Mouse (Mus musculus): ENCODE measurements around the gene Urm1. TPM values are rescaled to one million over a fixed set of nuclear protein-coding genes. Genes with fewer than 3 reads are reported as not detected.

Gene Urm1
- polyA plus RNA-seq, 1 experiment from 2014 or later, result 24.6 TPM

GRCm38 (mm10) chr2:29792772-29793487 is 26.9 kb upstream of the Urm1 start:
- Histone ChIP-seq H3K9ac (no peak overlapping the region), H3K9me3 (ENCODE audit: control insufficient read depth, low read length) (no peaks in the 10 kb centered on the region), H3K4me1 (replicated peaks; ENCODE audit: control insufficient read depth, insufficient read depth, low read length) (peaks cover 8% of the 10 kb centered on the region; the same call in 1 of the 2 replicates), H3K27ac (no peak overlapping the region), H3K36me3 (replicated peaks; ENCODE audit: control insufficient read depth, insufficient read depth) (peaks cover 63% of the 10 kb centered on the region), H3K4me3 (replicated peaks; ENCODE audit: low read length) (no peak overlapping the region), H3K4me2 (replicated peaks) (no peak overlapping the region), H3K27me3 (ENCODE audit: control insufficient read depth, insufficient read depth, low read length) (no peaks in the 10 kb centered on the region)
- DNase-seq (ENCODE audit: low spot score), result no peak
- WGBS, result 97% methylated on average over 2 of the region's 2 CpGs
- no peak for ATAC-seq (ENCODE audit: low FRiP score)

DNA sequence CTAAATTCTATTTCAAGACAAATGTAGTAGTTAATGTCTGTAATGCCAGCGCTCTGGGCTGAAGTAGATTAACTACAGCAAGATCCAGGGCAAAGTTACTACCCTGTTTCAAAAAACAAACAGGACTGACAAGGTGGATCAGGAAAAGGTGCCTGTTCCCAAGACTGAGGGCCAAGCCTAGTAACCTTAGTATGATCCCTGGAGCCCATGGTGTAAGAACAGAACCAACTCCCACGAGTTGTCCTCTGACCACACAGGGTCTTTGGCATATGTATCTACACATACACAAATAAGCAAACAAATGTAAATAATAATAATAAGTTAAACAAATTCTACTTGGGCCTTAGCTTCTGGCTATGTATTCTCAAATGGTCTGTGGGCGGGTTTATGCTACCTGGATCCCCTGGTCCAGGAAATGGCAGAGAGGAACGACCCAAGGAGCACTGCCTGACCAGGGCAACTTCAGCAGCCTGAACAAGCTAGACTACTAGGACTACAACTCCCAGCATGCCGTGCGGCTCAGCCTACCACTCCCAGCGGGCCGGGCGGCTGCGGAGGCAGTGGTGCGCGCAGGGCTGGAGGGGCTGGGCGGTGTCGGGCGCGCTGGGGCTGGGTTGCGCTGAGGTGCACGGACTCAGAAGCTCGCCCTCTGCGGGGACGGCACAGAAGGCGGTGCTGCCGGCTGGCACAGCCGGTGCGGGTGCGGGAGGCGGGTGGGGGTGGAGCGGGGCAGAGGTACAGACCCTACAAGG is 17.6 kb upstream of the Urm1 start, which contains the start of gene Slc27a4:
Gene Slc27a4, plus strand, starts transcription at position 560 of the 752 bp plus-strand sequence.
- Histone ChIP-seq H3K4me1 (replicated peaks; ENCODE audit: control insufficient read depth, insufficient read depth, low read length) (peaks cover 12% of the 10 kb centered on the region), H3K4me2 (replicated peaks) (peak within 1 kb of the TSS; percentile 77), H3K4me3 (replicated peaks; ENCODE audit: low read length) (peak within 1 kb of the TSS; percentile 88), H3K9me3 (ENCODE audit: control insufficient read depth, low read length) (no peaks in the 10 kb centered on the region), H3K27me3 (ENCODE audit: control insufficient read depth, insufficient read depth, low read length) (no peaks in the 10 kb centered on the region), H3K27ac (peak within 1 kb of the TSS; percentile 91), H3K9ac (peak within 1 kb of the TSS; percentile 95), H3K36me3 (replicated peaks; ENCODE audit: control insufficient read depth, insufficient read depth) (peaks cover 34% of the 10 kb centered on the region)
- DNase-seq (ENCODE audit: low spot score), result peak; percentile 93
- ATAC-seq (ENCODE audit: low FRiP score), result peak; percentile 96
- WGBS, result 5% methylated on average over 28 of the region's 28 CpGs

GRCm38 (mm10) chr2:29802827-29803201 is 17.1 kb upstream of the Urm1 start:
- 0% methylated on average over 28 of the region's 39 CpGs for WGBS
- no peaks in the 10 kb centered on the region for H3K27me3 ChIP-seq (ENCODE audit: control insufficient read depth, insufficient read depth, low read length)
- H3K4me3 ChIP-seq (replicated peaks; ENCODE audit: low read length), result peak overlapping the region; percentile 88
- H3K4me2 ChIP-seq (replicated peaks), result peak overlapping the region; percentile 77
- H3K9me3 ChIP-seq (ENCODE audit: control insufficient read depth, low read length), result no peaks in the 10 kb centered on the region
- H3K36me3 ChIP-seq (replicated peaks; ENCODE audit: control insufficient read depth, insufficient read depth), result peaks cover 37% of the 10 kb centered on the region
- H3K27ac ChIP-seq, result peak overlapping the region; percentile 91
- ATAC-seq (ENCODE audit: low FRiP score) (no peak), DNase-seq (ENCODE audit: low spot score) (no peak)
- peak overlapping the region; percentile 95 for H3K9ac ChIP-seq
- H3K4me1 ChIP-seq (replicated peaks; ENCODE audit: control insufficient read depth, insufficient read depth, low read length), result peaks cover 12% of the 10 kb centered on the region

- Histone ChIP-seq H3K36me3 (replicated peaks; ENCODE audit: control insufficient read depth, insufficient read depth) (peaks cover 43% of the 10 kb centered on the region), H3K27ac (peak overlapping the region; percentile 91), H3K4me1 (replicated peaks; ENCODE audit: control insufficient read depth, insufficient read depth, low read length) (peaks cover 12% of the 10 kb centered on the region), H3K9me3 (ENCODE audit: control insufficient read depth, low read length) (no peaks in the 10 kb centered on the region), H3K4me3 (replicated peaks; ENCODE audit: low read length) (peak overlapping the region; percentile 88), H3K9ac (peak overlapping the region; percentile 95), H3K27me3 (ENCODE audit: control insufficient read depth, insufficient read depth, low read length) (no peaks in the 10 kb centered on the region), H3K4me2 (replicated peaks) (peak overlapping the region; percentile 77)
- WGBS, result 20% methylated on average over 6 of the region's 6 CpGs
- no peak for DNase-seq (ENCODE audit: low spot score)
- peak; percentile 46; the same call in 1 of the 2 replicates for ATAC-seq (ENCODE audit: low FRiP score)
Measured at GRCm38 (mm10) chr2:29803400-29803831, 16.5 kb upstream of the Urm1 start.

- peaks cover 63% of the 10 kb centered on the region for H3K36me3 ChIP-seq (replicated peaks; ENCODE audit: control insufficient read depth, insufficient read depth)
Measured at GRCm38 (mm10) chr2:29815678-29816371, 4.0 kb upstream of the Urm1 start.

DNA sequence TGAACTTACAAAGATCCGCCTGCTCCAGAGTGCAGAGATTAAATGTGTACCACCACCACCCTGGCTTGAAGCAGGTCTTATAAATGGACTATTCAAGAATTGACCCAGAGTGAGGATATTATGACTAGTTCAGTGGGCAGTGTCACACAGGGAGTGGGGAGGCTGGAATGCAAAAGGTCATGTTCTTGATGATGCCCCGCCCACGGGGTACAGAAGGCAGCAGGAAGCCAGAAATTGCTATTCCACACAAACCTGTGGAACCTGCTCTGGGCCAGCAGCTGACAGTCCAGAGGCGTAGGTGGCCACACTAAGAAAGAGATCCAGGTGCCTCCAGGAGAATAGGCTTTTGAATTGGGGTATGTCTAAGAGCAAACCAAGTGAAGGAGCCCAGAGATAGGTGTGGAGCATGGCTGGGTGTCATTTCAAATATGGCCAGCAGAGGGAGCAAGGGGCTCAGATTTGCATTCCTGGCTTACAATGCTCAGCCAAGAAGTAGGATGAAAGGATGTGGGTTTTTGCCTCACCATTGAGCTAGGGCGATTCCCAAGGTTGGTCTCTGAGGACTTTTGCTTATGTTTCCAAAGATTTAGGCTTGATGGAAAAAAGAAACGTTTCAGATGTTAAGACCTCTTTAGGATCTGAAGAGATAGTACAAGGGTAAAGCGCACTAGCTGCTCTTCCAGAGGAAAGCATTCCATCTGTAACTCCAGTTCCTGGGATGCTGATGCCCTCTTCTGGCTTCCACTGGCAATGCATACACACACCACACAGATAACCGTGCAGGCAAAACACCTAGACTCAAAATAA is 2.2 kb upstream of the Urm1 start:
- Histone ChIP-seq H3K9ac (no peak overlapping the region), H3K4me1 (replicated peaks; ENCODE audit: control insufficient read depth, insufficient read depth, low read length) (peaks cover 18% of the 10 kb centered on the region), H3K27me3 (ENCODE audit: control insufficient read depth, insufficient read depth, low read length) (no peaks in the 10 kb centered on the region), H3K36me3 (replicated peaks; ENCODE audit: control insufficient read depth, insufficient read depth) (peaks cover 45% of the 10 kb centered on the region), H3K4me3 (replicated peaks; ENCODE audit: low read length) (no peak overlapping the region), H3K27ac (peak overlapping the region; percentile 72), H3K9me3 (ENCODE audit: control insufficient read depth, low read length) (no peaks in the 10 kb centered on the region), H3K4me2 (replicated peaks) (peak overlapping the region; percentile 33)
- WGBS, result 39% methylated on average over 8 of the region's 8 CpGs
- DNase-seq (ENCODE audit: low spot score), result peak; percentile 97
- ATAC-seq (ENCODE audit: low FRiP score), result peak; percentile 78

More at GRCm38 (mm10) chr2:29815678-29816371, 4.0 kb upstream of the Urm1 start:
- H3K4me2 ChIP-seq (replicated peaks), result no peak overlapping the region
- DNase-seq (ENCODE audit: low spot score) (no peak), ATAC-seq (ENCODE audit: low FRiP score) (no peak)
- H3K9me3 ChIP-seq (ENCODE audit: control insufficient read depth, low read length), result no peaks in the 10 kb centered on the region
- peaks cover 17% of the 10 kb centered on the region for H3K4me1 ChIP-seq (replicated peaks; ENCODE audit: control insufficient read depth, insufficient read depth, low read length)
- H3K4me3 ChIP-seq (replicated peaks; ENCODE audit: low read length), result no peak overlapping the region
- no peaks in the 10 kb centered on the region for H3K27me3 ChIP-seq (ENCODE audit: control insufficient read depth, insufficient read depth, low read length)
- H3K27ac ChIP-seq, result no peak overlapping the region
- 91% methylated on average over 11 of the region's 11 CpGs for WGBS
- H3K9ac ChIP-seq, result no peak overlapping the region

- H3K4me2 ChIP-seq (replicated peaks), result peak overlapping the region; percentile 51
- no peak for ATAC-seq (ENCODE audit: low FRiP score)
- 3% methylated on average over 2 of the region's 2 CpGs for WGBS
- H3K9me3 ChIP-seq (ENCODE audit: control insufficient read depth, low read length), result no peaks in the 10 kb centered on the region
- H3K4me3 ChIP-seq (replicated peaks; ENCODE audit: low read length), result no peak overlapping the region
- no peaks in the 10 kb centered on the region for H3K27me3 ChIP-seq (ENCODE audit: control insufficient read depth, insufficient read depth, low read length)
- H3K4me1 ChIP-seq (replicated peaks; ENCODE audit: control insufficient read depth, insufficient read depth, low read length), result peaks cover 18% of the 10 kb centered on the region
- H3K36me3 ChIP-seq (replicated peaks; ENCODE audit: control insufficient read depth, insufficient read depth), result peaks cover 27% of the 10 kb centered on the region
- no peak for DNase-seq (ENCODE audit: low spot score)
- H3K27ac ChIP-seq, result peak overlapping the region; percentile 89
- H3K9ac ChIP-seq, result peak overlapping the region; percentile 64
Measured at GRCm38 (mm10) chr2:29819363-29819762, 512 bp upstream of the Urm1 start.

DNA sequence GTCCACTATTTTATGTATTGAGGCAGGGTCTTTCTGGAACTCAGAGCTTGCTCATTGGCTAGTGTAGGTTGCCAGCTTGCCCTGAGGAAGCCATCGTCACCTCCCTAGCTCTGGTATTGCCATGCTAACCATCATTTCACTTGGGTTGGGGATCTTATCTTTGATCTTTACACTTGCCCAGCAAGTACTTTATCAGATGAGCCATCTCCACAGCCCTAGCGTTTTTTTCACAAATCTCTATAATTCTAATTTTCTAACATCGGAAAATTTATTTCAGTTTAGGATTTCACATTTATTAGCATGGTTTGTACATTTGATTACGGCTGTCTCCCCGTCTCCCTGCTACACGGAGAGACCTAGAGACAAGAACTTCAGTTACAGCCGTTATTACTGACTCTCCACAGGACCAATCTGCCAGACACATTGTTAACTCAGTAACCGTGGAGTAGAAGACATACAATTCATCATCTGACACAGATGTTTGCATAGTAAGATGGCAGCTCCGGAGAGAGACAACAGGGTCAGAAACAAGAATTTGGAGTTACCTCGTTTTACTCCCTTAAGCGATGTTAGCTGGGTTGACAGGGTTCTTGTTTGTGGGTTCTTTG is 6.5 kb downstream of the Urm1 start:
- H3K4me2 ChIP-seq (replicated peaks), result peak overlapping the region; percentile 74
- no peaks in the 10 kb centered on the region for H3K27me3 ChIP-seq (ENCODE audit: control insufficient read depth, insufficient read depth, low read length)
- WGBS, result 6% methylated on average over 11 of the region's 11 CpGs
- no peaks in the 10 kb centered on the region for H3K36me3 ChIP-seq (replicated peaks; ENCODE audit: control insufficient read depth, insufficient read depth)
- H3K4me3 ChIP-seq (replicated peaks; ENCODE audit: low read length), result peak overlapping the region; percentile 74
- peaks cover 4% of the 10 kb centered on the region for H3K4me1 ChIP-seq (replicated peaks; ENCODE audit: control insufficient read depth, insufficient read depth, low read length)
- H3K27ac ChIP-seq, result peak overlapping the region; percentile 95
- peak; percentile 32; the same call in 1 of the 2 replicates for ATAC-seq (ENCODE audit: low FRiP score)
- no peaks in the 10 kb centered on the region for H3K9me3 ChIP-seq (ENCODE audit: control insufficient read depth, low read length)
- no peak for DNase-seq (ENCODE audit: low spot score)
- H3K9ac ChIP-seq, result peak overlapping the region; percentile 78
